Mouse (Mus musculus) lung, postnatal 0 days (tissue): ENCODE measurements around the gene Cldn13. TPM values are rescaled to one million over a fixed set of nuclear protein-coding genes. Genes with fewer than 3 reads are reported as not detected.

Experiments
- ATAC-seq: fragments of 200-750 bp; cut with Nextera tagmentation; 2 replicates; pipeline ENCODE4 v1.8.0; 2017; ENCODE audit warnings: moderate library complexity
- DNase-seq: peaks from one replicate; pipeline ENCODE4 v3.0.0-alpha.2; 2016; ENCODE audit warnings: low spot score
- H3K27ac ChIP-seq: fragments of 300-500 bp; sonication (generic); 2 replicates; pipeline ENCODE4 v1.5.1; 2014; ENCODE audit warnings: antibody characterized with exemption, mild to moderate bottlenecking, low read length, mixed read lengths
- H3K27me3 ChIP-seq: fragments of 300-500 bp; sonication (generic); replicated peaks from 2 replicates; pipeline ENCODE4 v1.6.1; 2014; ENCODE audit warnings: low read length, mixed read lengths; ENCODE audit not compliant: insufficient read depth
- H3K36me3 ChIP-seq: fragments of 300-500 bp; sonication (generic); 2 replicates; pipeline ENCODE4 v1.6.1; 2014; ENCODE audit warnings: low read length, mixed read lengths; ENCODE audit not compliant: insufficient read depth
- H3K4me1 ChIP-seq: fragments of 300-500 bp; sonication (generic); 2 replicates; pipeline ENCODE4 v1.6.1; 2014; ENCODE audit warnings: antibody characterized with exemption, low read depth, low read length, mixed read lengths; ENCODE audit not compliant: insufficient read depth
- H3K4me2 ChIP-seq: fragments of 300-500 bp; sonication (generic); replicated peaks from 2 replicates; pipeline ENCODE4 v1.6.1; 2014; ENCODE audit warnings: low read depth, mild to moderate bottlenecking, low read length, moderate library complexity, mixed read lengths
- H3K4me3 ChIP-seq: fragments of 300-500 bp; sonication (generic); 2 replicates; pipeline ENCODE4 v1.5.1; 2014; ENCODE audit warnings: low read depth, low read length
- H3K9ac ChIP-seq: fragments of 300-500 bp; sonication (generic); replicated peaks from 2 replicates; pipeline ENCODE4 v1.6.1; 2014; ENCODE audit warnings: low read depth, mild to moderate bottlenecking
- H3K9me3 ChIP-seq: fragments of 300-500 bp; sonication (generic); 2 replicates; pipeline ENCODE4 v1.6.1; 2016; ENCODE audit warnings: low read length, mixed read lengths
- CTCF ChIP-seq: IDR thresholded peaks from 2 replicates; pipeline ENCODE4 v1.5.1; 2016; ENCODE audit warnings: antibody characterized with exemption, mild to moderate bottlenecking
- EP300 ChIP-seq: IDR thresholded peaks from 2 replicates; pipeline ENCODE4 v1.6.1; 2016; ENCODE audit warnings: antibody characterized with exemption, mild to moderate bottlenecking, control low read depth
- WGBS: fragments of 180-500 bp; shearing (Covaris S2); extraction: QIAGEN DNeasy Blood & Tissue Kit; methylation state at CpG from one replicate; pipeline ENCODE4 v1.1.7; 2014; 5-methylcytosine and 5-hydroxymethylcytosine counted together
- polyA plus RNA-seq: library from polyadenylated mRNA; unstranded; fragments of >200 nt; fragmentation: Nextera tagmentation; extraction: Ambion mirVana; gene quantifications from 2 replicates; pipeline ENCODE4 v1.2.1, GENCODE M21; 2015

The Cldn13 gene
- polyA plus RNA-seq, 1 experiment from 2014 or later, result 1.6 TPM

- no peaks in the 10 kb centered on the region for H3K27me3 ChIP-seq
- TF ChIP-seq CTCF (no peak), EP300 (peak; percentile 75)
- no peak overlapping the region for H3K4me2 ChIP-seq
- DNase-seq, result peak; percentile 87
- no peak overlapping the region for H3K9ac ChIP-seq
- H3K27ac ChIP-seq, result peak overlapping the region; percentile 78
- H3K36me3 ChIP-seq, result no peaks in the 10 kb centered on the region
- 62% methylated on average over 7 of the region's 8 CpGs for WGBS
- H3K4me1 ChIP-seq, result peaks cover 6% of the 10 kb centered on the region; the same call in 1 of the 2 replicates
- H3K9me3 ChIP-seq, result no peaks in the 10 kb centered on the region
- no peak overlapping the region for H3K4me3 ChIP-seq
- ATAC-seq, result peak; percentile 43
These were observed 20.0 kb downstream of the Cldn13 start for GRCm38 (mm10) chr5:134895291-134895690.

GRCm38 (mm10) chr5:134892717-134893116 is 22.6 kb downstream of the Cldn13 start:
- TF ChIP-seq EP300 (no peak), CTCF (peak; percentile 38)
- 80% methylated on average over 5 of the region's 5 CpGs for WGBS
- Histone ChIP-seq H3K9me3 (no peaks in the 10 kb centered on the region), H3K4me3 (no peak overlapping the region), H3K4me2 (no peak overlapping the region), H3K4me1 (0 out of 2 replicates have a peak, but pooled peaks cover 6% of the 10 kb centered on the region), H3K36me3 (no peaks in the 10 kb centered on the region), H3K27ac (no peak overlapping the region), H3K9ac (no peak overlapping the region), H3K27me3 (no peaks in the 10 kb centered on the region)
- no peak for DNase-seq
- no peak for ATAC-seq

GRCm38 (mm10) chr5:134891552-134891951 is 23.8 kb downstream of the Cldn13 start:
- ATAC-seq (peak; percentile 48), DNase-seq (peak; percentile 58)
- WGBS, result 54% methylated on average over 8 of the region's 8 CpGs
- Histone ChIP-seq H3K4me2 (no peak overlapping the region), H3K9me3 (no peaks in the 10 kb centered on the region), H3K27ac (peak overlapping the region; percentile 93), H3K36me3 (no peaks in the 10 kb centered on the region), H3K27me3 (no peaks in the 10 kb centered on the region), H3K9ac (no peak overlapping the region), H3K4me1 (0 out of 2 replicates have a peak, but pooled peaks cover 3% of the 10 kb centered on the region), H3K4me3 (no peak overlapping the region)
- TF ChIP-seq CTCF (no peak), EP300 (peak; percentile 98)

- peak overlapping the region; percentile 93 for H3K27ac ChIP-seq
- whole genome bisulfite sequencing, result 55% methylated on average over 6 of the region's 6 CpGs
- 0 out of 2 replicates have a peak, but pooled peaks cover 3% of the 10 kb centered on the region for H3K4me1 ChIP-seq
These were observed 24.7 kb downstream of the Cldn13 start for GRCm38 (mm10) chr5:134890601-134891054.

GRCm38 (mm10) chr5:134888505-134888904 is 26.8 kb downstream of the Cldn13 start:
- TF ChIP-seq CTCF, result no peak
- TF ChIP-seq EP300, result no peak; the same call in 1 of the 2 replicates
- Histone ChIP-seq H3K27ac (peak overlapping the region; percentile 80), H3K4me3 (no peak overlapping the region), H3K9me3 (no peaks in the 10 kb centered on the region), H3K36me3 (no peaks in the 10 kb centered on the region), H3K9ac (no peak overlapping the region), H3K27me3 (no peaks in the 10 kb centered on the region), H3K4me1 (0 out of 2 replicates have a peak, but pooled peaks cover 3% of the 10 kb centered on the region), H3K4me2 (no peak overlapping the region)
- ATAC-seq (no peak), DNase-seq (no peak)
- WGBS, result 60% methylated on average over 7 of the region's 7 CpGs

More at GRCm38 (mm10) chr5:134890601-134891054, 24.7 kb downstream of the Cldn13 start:
- Histone ChIP-seq H3K9me3 (no peaks in the 10 kb centered on the region), H3K4me3 (no peak overlapping the region), H3K36me3 (no peaks in the 10 kb centered on the region), H3K4me2 (no peak overlapping the region), H3K27me3 (no peaks in the 10 kb centered on the region), H3K9ac (no peak overlapping the region)
- ATAC-seq (peak; percentile 71), DNase-seq (peak; percentile 92)
- TF ChIP-seq EP300, result peak; percentile 88
- no peak for TF ChIP-seq CTCF

- Histone ChIP-seq H3K4me3 (no peak overlapping the region), H3K4me1 (0 out of 2 replicates have a peak, but pooled peaks cover 3% of the 10 kb centered on the region), H3K27me3 (no peaks in the 10 kb centered on the region), H3K36me3 (no peaks in the 10 kb centered on the region), H3K9ac (no peak overlapping the region), H3K4me2 (no peak overlapping the region), H3K9me3 (no peaks in the 10 kb centered on the region), H3K27ac (peak overlapping the region; percentile 80)
- peak; percentile 55 for ATAC-seq
- WGBS, result 39% methylated on average over 18 of the region's 18 CpGs
- peak; percentile 80 for DNase-seq
- peak; percentile 31 for TF ChIP-seq CTCF
- peak; percentile 89 for TF ChIP-seq EP300
These were observed 27.6 kb downstream of the Cldn13 start for GRCm38 (mm10) chr5:134887447-134888335.
